Mouse (Mus musculus) ES-CJ7 (cell line): ENCODE measurements around the gene Dimt1.
"Not testable (repeated sequence)": the region's sequence is repeated elsewhere in the genome, so short reads cannot be mapped to it uniquely, and the experiment has no call there.

ENCODE experiments used
- DNase-seq: peaks from one replicate; pipeline ENCODE4 v3.0.0; 2011; ENCODE audit warnings: low read depth, low spot score

Dimt1 gene

DNA sequence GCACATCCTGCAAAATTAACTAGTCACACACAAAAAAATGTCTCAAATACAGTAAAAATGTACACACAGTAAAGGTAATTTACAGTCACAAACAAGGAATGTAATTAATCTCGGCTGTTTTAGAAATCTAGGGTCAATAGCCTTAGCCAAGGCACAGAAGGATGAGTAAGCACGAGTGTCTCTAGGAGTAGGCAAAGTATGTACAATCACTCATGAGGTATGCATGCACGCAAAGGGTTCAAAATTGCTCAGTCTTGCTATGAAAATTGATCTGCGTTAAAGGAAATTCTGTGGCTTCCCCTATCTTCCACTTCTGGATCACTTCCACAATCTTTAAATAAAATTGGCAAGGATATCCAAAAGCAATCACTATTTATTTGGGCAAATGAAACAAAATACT, 14.6 kb downstream of the Dimt1 start:
- no peak for DNase-seq

- no peak for DNase-seq
Observed at GRCm38 (mm10) chr13:106996891-106997290, 50.0 kb downstream of the Dimt1 start.

DNA sequence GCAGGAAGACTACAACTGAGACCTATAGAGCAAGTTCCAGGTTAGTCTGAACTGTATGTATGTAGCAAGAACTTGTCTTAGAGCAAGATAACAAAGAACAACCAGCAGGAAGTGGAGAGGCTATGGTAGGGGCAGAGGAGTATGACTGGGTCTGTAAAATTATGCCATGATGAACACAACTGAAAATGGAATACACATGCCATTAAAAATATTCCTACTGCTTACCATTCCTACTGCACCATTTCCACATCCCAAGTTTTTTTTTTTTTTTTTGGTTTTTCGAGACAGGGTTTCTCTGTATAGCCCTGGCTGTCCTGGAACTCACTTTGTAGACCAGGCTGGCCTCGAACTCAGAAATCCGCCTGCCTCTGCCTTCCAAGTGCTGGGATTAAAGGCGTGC, 50.6 kb downstream of the Dimt1 start:
- not testable (repeated sequence) for DNase-seq

GRCm38 (mm10) chr13:106998026-106998425, 51.1 kb downstream of the Dimt1 start:
- DNase-seq, result no peak

GRCm38 (mm10) chr13:106998671-106999070, 51.7 kb downstream of the Dimt1 start:
- DNase-seq, result no peak

DNA sequence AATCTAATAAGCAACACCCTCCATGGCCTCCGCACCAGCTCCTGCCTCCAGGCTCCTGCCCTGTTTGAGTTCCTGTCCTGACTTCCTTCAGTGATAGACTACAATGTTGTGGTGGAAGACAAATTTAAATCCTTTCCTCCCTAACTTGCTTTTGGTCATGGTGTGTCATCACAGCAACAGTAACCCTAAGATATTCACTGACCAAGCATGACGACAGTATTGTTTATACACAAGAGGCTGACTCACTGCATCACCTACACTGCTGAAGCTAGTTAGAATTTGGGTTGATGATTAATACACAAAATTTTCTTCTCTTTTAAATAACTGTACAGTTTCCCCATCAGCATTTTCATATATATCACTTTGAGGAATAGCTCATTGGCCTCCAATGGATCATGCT, 56.3 kb downstream of the Dimt1 start:
- DNase-seq, result no peak

DNA sequence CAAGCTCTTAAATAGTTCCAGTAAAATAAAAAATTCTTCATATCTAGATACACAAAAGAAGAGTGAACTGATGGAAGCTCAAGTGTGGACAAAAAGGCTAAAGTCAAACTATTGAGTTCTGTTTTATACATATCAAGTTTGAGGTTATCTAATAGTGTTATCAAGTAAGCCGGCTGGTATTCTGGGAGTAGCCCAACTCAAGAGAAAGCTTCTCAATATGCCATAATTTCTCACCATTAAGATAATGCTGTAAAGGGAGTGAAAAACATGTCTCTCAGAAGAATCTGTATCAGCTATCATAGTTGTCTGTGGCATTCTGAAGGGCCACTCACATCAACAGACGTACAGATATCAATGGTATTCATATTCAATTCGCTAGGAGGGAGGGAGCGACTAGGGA, 61.2 kb downstream of the Dimt1 start:
- DNase-seq, result no peak
